Comparison of ENCODE assay signal across 8 mouse cellular contexts in the genomic region with DNA sequence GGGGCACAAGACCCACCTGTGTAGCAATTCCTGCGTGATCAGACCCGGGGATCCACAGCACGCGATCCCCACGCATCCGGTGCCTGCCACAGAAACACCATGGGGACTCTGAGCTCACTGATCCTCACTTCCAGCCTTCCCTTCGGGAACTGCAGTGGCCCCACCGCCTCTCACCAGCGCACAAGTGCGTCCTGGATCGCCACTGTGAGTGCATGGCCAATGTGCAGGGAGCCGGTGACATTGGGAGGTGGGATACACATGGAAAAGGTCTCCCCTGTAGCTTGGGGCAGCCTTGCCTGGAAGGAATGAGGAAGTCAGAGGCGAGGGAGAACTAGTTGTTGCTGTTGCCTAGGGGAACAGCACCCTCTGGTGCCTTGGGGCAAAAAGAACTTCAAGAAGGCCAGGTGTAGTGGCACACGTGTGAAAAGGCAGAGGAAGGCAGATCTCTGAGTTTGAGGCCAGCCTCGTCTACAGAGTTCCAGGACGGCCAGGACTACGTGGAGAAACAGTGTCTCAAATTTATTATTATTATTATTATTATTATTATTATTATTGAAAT. TPM values are rescaled to one million over a fixed set of nuclear protein-coding genes. Genes with fewer than 3 reads are reported as not detected.
DNase-seq lines count a peak whose midpoint lies in the region; ATAC-seq and TF ChIP-seq lines count a peak whose summit lies in the region.

No protein-coding gene starts in this region.

- 77% methylated on average over 17 of the region's 17 CpGs for WGBS in heart, embryonic 14.5 days
- 78% methylated on average over 17 of the region's 17 CpGs for WGBS in kidney, embryonic 16.5 days

- peak; percentile 43 for TF ChIP-seq CTCF in ES-Bruce4 (IDR thresholded peaks at IDR 0.05; ENCODE audit: low read depth, low read length)

- no peak overlapping the region for H3K4me3 ChIP-seq in heart, embryonic 14.5 days (ENCODE audit: control insufficient read depth in 1 of 2, insufficient read depth in 1 of 2, low read depth in 1 of 2, low read length in 2 of 2)
- H3K4me3 ChIP-seq in ES-Bruce4 (ENCODE audit: low read depth, low read length): peak overlapping the region; percentile 18; the same call in 1 of the 2 replicates
- H3K4me3 ChIP-seq in kidney, embryonic 16.5 days (ENCODE audit: low read length): no peak overlapping the region

- no peaks in the 10 kb centered on the region for H3K9me3 ChIP-seq in heart, embryonic 14.5 days (ENCODE audit: control insufficient read depth, low read length)
- no peaks in the 10 kb centered on the region for H3K9me3 ChIP-seq in ES-Bruce4 (replicated peaks; ENCODE audit: control insufficient read depth, insufficient read depth, low read length, poor library complexity, severe bottlenecking)
- H3K9me3 ChIP-seq in kidney, embryonic 16.5 days (ENCODE audit: low read length): no peaks in the 10 kb centered on the region

- TF ChIP-seq POLR2A in ES-Bruce4 (IDR thresholded peaks at IDR 0.05; ENCODE audit: insufficient read depth, low read length): no peak

- no peak for DNase-seq in heart, postnatal 36 days
- DNase-seq in c-Kit-positive CD71-positive TER-119-negative erythroid progenitor cells, embryonic 14.5 days (ENCODE audit: low read depth): peak; percentile 34
- peak; percentile 56 for DNase-seq in lung, postnatal 14 days
- DNase-seq in thymus, postnatal 36 days: peak; percentile 49 to 72
- no peak for DNase-seq in gastrocnemius, postnatal 36 days

- peaks cover 2 to 8% of the 10 kb centered on the region in 2 experiments; a peak in 3 of 4 replicates for H3K4me1 ChIP-seq in heart, embryonic 14.5 days (ENCODE audit: control insufficient read depth in 2 of 2, insufficient read depth in 2 of 2, low read length in 2 of 2)
- peaks cover 3% of the 10 kb centered on the region for H3K4me1 ChIP-seq in ES-Bruce4 (ENCODE audit: control insufficient read depth, insufficient read depth, low read length)
- peaks cover 13% of the 10 kb centered on the region for H3K4me1 ChIP-seq in kidney, embryonic 16.5 days (ENCODE audit: insufficient read depth, low read length)

- no peak for TF ChIP-seq EP300 in ES-Bruce4 (IDR thresholded peaks at IDR 0.05; ENCODE audit: insufficient read depth, low read depth, low read length)

- peak overlapping the region; percentile 94; the same call in 1 of the 2 replicates for H3K4me2 ChIP-seq in heart, embryonic 14.5 days (ENCODE audit: low read length)
- no peak overlapping the region for H3K4me2 ChIP-seq in kidney, embryonic 16.5 days (replicated peaks; ENCODE audit: low read depth, low read length)

- no peak overlapping the region for H3K9ac ChIP-seq in heart, embryonic 14.5 days (ENCODE audit: low read length)
- H3K9ac ChIP-seq in ES-Bruce4 (ENCODE audit: low read depth, poor library complexity, severe bottlenecking): peak overlapping the region; percentile 71; the same call in 1 of the 2 replicates
- peak overlapping the region; percentile 14 for H3K9ac ChIP-seq in kidney, embryonic 16.5 days (replicated peaks; ENCODE audit: low read length)

- intact Hi-C loops in heart, postnatal 36 days (cut with DNase I): no loop called here
- intact Hi-C loops in gastrocnemius, postnatal 36 days (cut with DNase I): no loop called here

- peaks cover 51% of the 10 kb centered on the region for H3K36me3 ChIP-seq in heart, embryonic 14.5 days (ENCODE audit: control insufficient read depth, insufficient read depth, low read length)
- H3K36me3 ChIP-seq in ES-Bruce4 (ENCODE audit: control insufficient read depth, insufficient read depth, low read length, poor library complexity, severe bottlenecking): peaks cover 6% of the 10 kb centered on the region; the same call in 1 of the 2 replicates
- peaks cover 32% of the 10 kb centered on the region for H3K36me3 ChIP-seq in kidney, embryonic 16.5 days (ENCODE audit: insufficient read depth, low read length)

- no peak overlapping the region for H3K27ac ChIP-seq in heart, embryonic 14.5 days (replicated peaks in 1 of 2; ENCODE audit: control insufficient read depth in 1 of 2, insufficient read depth in 1 of 2, low read depth in 2 of 2, low read length in 2 of 2)
- H3K27ac ChIP-seq in ES-Bruce4 (ENCODE audit: insufficient read depth, low read length): no peak overlapping the region
- H3K27ac ChIP-seq in kidney, embryonic 16.5 days (ENCODE audit: low read length): no peak overlapping the region

- no peak for ATAC-seq in heart, embryonic 14.5 days (ENCODE audit: insufficient number of reproducible peaks, insufficient read depth, low FRiP score, low read depth)
- ATAC-seq in kidney, embryonic 16.5 days (ENCODE audit: low FRiP score, low TSS enrichment): no peak; the same call in 1 of the 2 replicates

- no peaks in the 10 kb centered on the region for H3K27me3 ChIP-seq in heart, embryonic 14.5 days (ENCODE audit: control insufficient read depth, insufficient read depth, low read length)
- no peaks in the 10 kb centered on the region for H3K27me3 ChIP-seq in ES-Bruce4 (ENCODE audit: control insufficient read depth, insufficient read depth, low read length, poor library complexity, severe bottlenecking)
- H3K27me3 ChIP-seq in kidney, embryonic 16.5 days (ENCODE audit: insufficient read depth, low read length): no peaks in the 10 kb centered on the region

RNA-seq across cellular contexts. Expression of gene Vars2, which starts 1.4 kb away (rescaled TPM):
- polyA plus RNA-seq in heart, embryonic 14.5 days (2014; fragmentation: Nextera tagmentation; extraction: Ambion mirVana): 10.8 and 12.7 TPM in 2 replicates
- total RNA-seq in heart, postnatal 36 days (2021): 10 to 100 TPM; 31.9 to 33.0 TPM
- 35.2 and 41.1 TPM in 2 replicates for polyA plus RNA-seq in ES-Bruce4 (2011; ENCODE audit: insufficient read depth, insufficient read length, low read depth, missing spikeins)
- polyA plus RNA-seq in kidney, embryonic 16.5 days (2015; fragmentation: Nextera tagmentation; extraction: Ambion mirVana): 19.8 and 21.0 TPM in 2 replicates
- total RNA-seq in gastrocnemius, postnatal 36 days (2021): 10 to 100 TPM; 12.5 to 12.9 TPM

RNA-seq across cellular contexts. Expression of gene Gtf2h4, which starts 7.5 kb away (rescaled TPM):
- 21.9 and 23.8 TPM in 2 replicates for polyA plus RNA-seq in heart, embryonic 14.5 days (2014; fragmentation: Nextera tagmentation; extraction: Ambion mirVana)
- 10 to 100 TPM; 16.9 to 17.4 TPM for total RNA-seq in heart, postnatal 36 days (2021)
- 80.7 and 105 TPM in 2 replicates for polyA plus RNA-seq in ES-Bruce4 (2011; ENCODE audit: insufficient read depth, insufficient read length, low read depth, missing spikeins)
- 51.9 and 55.6 TPM in 2 replicates for polyA plus RNA-seq in kidney, embryonic 16.5 days (2015; fragmentation: Nextera tagmentation; extraction: Ambion mirVana)
- 10 to 100 TPM; 15.3 to 19.0 TPM for total RNA-seq in gastrocnemius, postnatal 36 days (2021)

RNA-seq across cellular contexts. Expression of gene Mucl3, which starts 22.5 kb away (rescaled TPM):
- polyA plus RNA-seq in heart, embryonic 14.5 days (2014; fragmentation: Nextera tagmentation; extraction: Ambion mirVana): 0.09 TPM in 1 of 2 replicates, not detected in the other
- total RNA-seq in heart, postnatal 36 days (2021): not detected
- 1.3 and 2.5 TPM in 2 replicates for polyA plus RNA-seq in ES-Bruce4 (2011; ENCODE audit: insufficient read depth, insufficient read length, low read depth, missing spikeins)
- 0.17 and 0.23 TPM in 2 replicates for polyA plus RNA-seq in kidney, embryonic 16.5 days (2015; fragmentation: Nextera tagmentation; extraction: Ambion mirVana)
- not detected for total RNA-seq in gastrocnemius, postnatal 36 days (2021)

RNA-seq across cellular contexts. Expression of gene Ddr1, which starts 38.4 kb away (rescaled TPM):
- polyA plus RNA-seq in heart, embryonic 14.5 days (2014; fragmentation: Nextera tagmentation; extraction: Ambion mirVana): 75.7 and 75.8 TPM in 2 replicates
- 10 to 100 TPM; 29.3 to 37.4 TPM for total RNA-seq in heart, postnatal 36 days (2021)
- polyA plus RNA-seq in ES-Bruce4 (2011; ENCODE audit: insufficient read depth, insufficient read length, low read depth, missing spikeins): 59.8 and 61.6 TPM in 2 replicates
- polyA plus RNA-seq in kidney, embryonic 16.5 days (2015; fragmentation: Nextera tagmentation; extraction: Ambion mirVana): 107 and 108 TPM in 2 replicates
- total RNA-seq in gastrocnemius, postnatal 36 days (2021): 10 to 100 TPM; 12.7 to 15.0 TPM

RNA-seq across cellular contexts. Expression of gene Gm9573, which starts 39.6 kb away (rescaled TPM):
- not detected in 2 replicates for polyA plus RNA-seq in heart, embryonic 14.5 days (2014; fragmentation: Nextera tagmentation; extraction: Ambion mirVana)
- total RNA-seq in heart, postnatal 36 days (2021): not detected
- polyA plus RNA-seq in ES-Bruce4 (2011; ENCODE audit: insufficient read depth, insufficient read length, low read depth, missing spikeins): not detected in 2 replicates
- not detected in 2 replicates for polyA plus RNA-seq in kidney, embryonic 16.5 days (2015; fragmentation: Nextera tagmentation; extraction: Ambion mirVana)
- not detected for total RNA-seq in gastrocnemius, postnatal 36 days (2021)

Comparison
In these comparisons a context has a peak if more than half of its experiments do, and no peak if none do; other contexts are left out.
1. DNase-seq: peak in c-Kit-positive CD71-positive TER-119-negative erythroid progenitor cells, embryonic 14.5 days (single experiment), lung, postnatal 14 days (single experiment) and thymus, postnatal 36 days (2 of 2); none in heart, postnatal 36 days (0 of 2) and gastrocnemius, postnatal 36 days (0 of 2).